11 mouse cellular contexts compared by ENCODE assay signal in genomic region chr10:76067674-76068613, GRCm38 (mm10). TPM values are rescaled to one million over a fixed set of nuclear protein-coding genes. Genes with fewer than 3 reads are reported as not detected.
A peak's percentile ranks its signal among the peaks of the same experiment; 100 is the strongest.
DNase-seq lines count a peak whose midpoint lies in the region; ATAC-seq and TF ChIP-seq lines count a peak whose summit lies in the region.
"Had no signal": no experiment of that assay in that cellular context is flagged by ENCODE, and none has a peak within 500 bp of the region (broad histone marks: within the 10 kb centered on the region; RNA-seq: fewer than 3 reads in every experiment).

No protein-coding gene starts in this region.

- no peaks in the 10 kb centered on the region for H3K36me3 ChIP-seq in hindbrain, embryonic 11.5 days (ENCODE audit: control insufficient read depth, insufficient read depth, low read length)
- no peaks in the 10 kb centered on the region for H3K36me3 ChIP-seq in hindbrain, embryonic 10.5 days
- no peaks in the 10 kb centered on the region for H3K36me3 ChIP-seq in myocyte (ENCODE audit: control insufficient read depth, insufficient read depth)
- H3K36me3 ChIP-seq: lung, embryonic 15.5 days had no signal

- no peak for TF ChIP-seq POLR2A in myocyte (IDR thresholded peaks at IDR 0.05; ENCODE audit: insufficient read length, low read depth)

- H3K9me3 ChIP-seq in hindbrain, embryonic 11.5 days (ENCODE audit: control insufficient read depth, low read length): no peaks in the 10 kb centered on the region
- H3K9me3 ChIP-seq in hindbrain, embryonic 10.5 days: no peaks in the 10 kb centered on the region
- H3K9me3 ChIP-seq: lung, embryonic 15.5 days had no signal

- no peak overlapping the region for H3ac ChIP-seq in myocyte (ENCODE audit: control insufficient read depth, insufficient read length)

- H3K4me3 ChIP-seq in hindbrain, embryonic 11.5 days (ENCODE audit: low read depth, low read length): no peak overlapping the region
- no peak overlapping the region for H3K4me3 ChIP-seq in hindbrain, embryonic 10.5 days
- no peak overlapping the region for H3K4me3 ChIP-seq in myocyte
- H3K4me3 ChIP-seq: heart, adult 2 months; lung, embryonic 15.5 days had no signal

- H3K9ac ChIP-seq in hindbrain, embryonic 11.5 days (ENCODE audit: low read depth, low read length): no peak overlapping the region
- H3K9ac ChIP-seq: lung, embryonic 15.5 days had no signal

- no peak for ATAC-seq in hindbrain, embryonic 11.5 days (ENCODE audit: low FRiP score)

- peak; percentile 11 for DNase-seq in hindbrain, embryonic 11.5 days (ENCODE audit: low spot score)
- no peak for DNase-seq in hindbrain, embryonic 10.5 days (ENCODE audit: low spot score)
- peak; percentile 61 for DNase-seq in cerebellum, adult 11-12 months
- DNase-seq in kidney, adult 8-10 months: peak; percentile 8 to 34
- DNase-seq in left cerebral cortex, adult 11 months (ENCODE audit: low spot score): no peak
- DNase-seq in right cerebral cortex, postnatal 36 days (ENCODE audit: low spot score in 2 of 2): no peak
- no peak for DNase-seq in urinary bladder, postnatal 10 days (ENCODE audit: low spot score)
- DNase-seq: heart, adult 2 months had no signal

- H3K27me3 ChIP-seq in hindbrain, embryonic 11.5 days (ENCODE audit: control insufficient read depth, insufficient read depth, low read length): no peaks in the 10 kb centered on the region
- H3K27me3 ChIP-seq in hindbrain, embryonic 10.5 days (ENCODE audit: insufficient read depth, poor library complexity, severe bottlenecking): no peaks in the 10 kb centered on the region
- H3K27me3 ChIP-seq in myocyte (ENCODE audit: control insufficient read depth, insufficient read depth, insufficient read length): peaks cover 4% of the 10 kb centered on the region
- H3K27me3 ChIP-seq: CH12.LX; lung, embryonic 15.5 days had no signal

- H3K79me2 ChIP-seq in myocyte (ENCODE audit: control insufficient read depth, insufficient read depth): no peaks in the 10 kb centered on the region

- H3K27ac ChIP-seq in hindbrain, embryonic 11.5 days (ENCODE audit: low read depth, low read length): no peak overlapping the region
- no peak overlapping the region for H3K27ac ChIP-seq in hindbrain, embryonic 10.5 days
- H3K27ac ChIP-seq: heart, adult 2 months; lung, embryonic 15.5 days had no signal

- 32% methylated on average over 12 of the region's 12 CpGs for WGBS in hindbrain, embryonic 11.5 days
- 38% methylated on average over 12 of the region's 12 CpGs for WGBS in hindbrain, embryonic 10.5 days

- no peak overlapping the region for H3K4me2 ChIP-seq in hindbrain, embryonic 11.5 days (replicated peaks; ENCODE audit: low read depth, low read length)
- H3K4me2 ChIP-seq in myocyte (ENCODE audit: low read depth): peak overlapping the region; percentile 44
- H3K4me2 ChIP-seq: lung, embryonic 15.5 days had no signal

- no peaks in the 10 kb centered on the region for H3K4me1 ChIP-seq in hindbrain, embryonic 11.5 days (replicated peaks; ENCODE audit: control insufficient read depth, insufficient read depth, low read length)
- H3K4me1 ChIP-seq in hindbrain, embryonic 10.5 days (replicated peaks): peaks cover 8% of the 10 kb centered on the region; the same call in 1 of the 2 replicates
- H3K4me1 ChIP-seq: lung, embryonic 15.5 days had no signal

TF ChIP-seq in myocyte, 11 proteins besides CTCF, POLR2A, EP300 and RAD21:
- peak in 2 of 3 experiments; percentile 31 to 56 for TF ChIP-seq MYOD1 (IDR thresholded peaks at IDR 0.05; ENCODE audit: control insufficient read depth in 1 of 3, insufficient read length in 2 of 3, low read depth in 2 of 3)
- no peak for TF ChIP-seq POLR2AphosphoS2 (IDR thresholded peaks at IDR 0.05; ENCODE audit: insufficient read length, low read depth)
- TF ChIP-seq E2F4 (IDR thresholded peaks at IDR 0.05; ENCODE audit: insufficient read depth): no peak
- peak; percentile 20 for TF ChIP-seq TCF3 (IDR thresholded peaks at IDR 0.05; ENCODE audit: insufficient read length, low read depth)
- peak; percentile 24 for TF ChIP-seq TCF12 (IDR thresholded peaks at IDR 0.05; ENCODE audit: insufficient read depth, poor library complexity, severe bottlenecking)
- TF ChIP-seq USF1 (IDR thresholded peaks at IDR 0.05; ENCODE audit: low read depth): no peak
- 0 out of 2 replicates have a peak, but pooled peaks have one; percentile 26 for TF ChIP-seq CEBPB (IDR thresholded peaks at IDR 0.05; ENCODE audit: insufficient read depth, poor library complexity, severe bottlenecking)
- no peak for TF ChIP-seq REST (IDR thresholded peaks at IDR 0.05; ENCODE audit: insufficient read depth, insufficient read length)
- peak in 1 of 3 experiments; percentile 61 for TF ChIP-seq MYOG (IDR thresholded peaks at IDR 0.05; ENCODE audit: control insufficient read depth in 1 of 3, insufficient read depth in 1 of 3, insufficient read length in 2 of 3, low read depth in 2 of 3)
- no peak for TF ChIP-seq SRF (IDR thresholded peaks at IDR 0.05; ENCODE audit: control insufficient read depth, insufficient read length, low read depth)
- no peak for TF ChIP-seq MAX (IDR thresholded peaks at IDR 0.05; ENCODE audit: low read depth)
TF ChIP-seq in myocyte: peak in this region for 5.

RNA-seq across cellular contexts. Expression of gene Zfp280b, which starts 35.5 kb away (rescaled TPM):
- polyA plus RNA-seq in hindbrain, embryonic 11.5 days (2014; fragmentation: Nextera tagmentation; extraction: Ambion mirVana): 27.0 and 28.3 TPM in 2 replicates
- polyA plus RNA-seq in hindbrain, embryonic 10.5 days (2016; fragmentation: Nextera tagmentation; extraction: Ambion mirVana): 29.7 and 37.6 TPM in 2 replicates
- polyA plus RNA-seq in myocyte (2012; fragmentation: generic; extraction: Trizol): 5.7 TPM

RNA-seq across cellular contexts. Expression of gene Slc5a4b, which starts 42.8 kb away (rescaled TPM):
- not detected in 2 replicates for polyA plus RNA-seq in hindbrain, embryonic 11.5 days (2014; fragmentation: Nextera tagmentation; extraction: Ambion mirVana)
- polyA plus RNA-seq in hindbrain, embryonic 10.5 days (2016; fragmentation: Nextera tagmentation; extraction: Ambion mirVana): not detected in 2 replicates
- polyA plus RNA-seq in myocyte (2012; fragmentation: generic; extraction: Trizol): not detected
- polyA plus RNA-seq: heart, adult 2 months; lung, embryonic 15.5 days had no signal

Comparison
In these comparisons a context has a peak if more than half of its experiments do, and no peak if none do; other contexts are left out.
1. DNase-seq: peak in hindbrain, embryonic 11.5 days (single experiment), cerebellum, adult 11-12 months (single experiment) and kidney, adult 8-10 months (2 of 2); none in hindbrain, embryonic 10.5 days (single experiment), left cerebral cortex, adult 11 months (single experiment), right cerebral cortex, postnatal 36 days (0 of 2) and urinary bladder, postnatal 10 days (single experiment).